Mouse (Mus musculus) C2C12 (cell line): ENCODE measurements around the gene Drg1. TPM values are rescaled to one million over a fixed set of nuclear protein-coding genes. Genes with fewer than 3 reads are reported as not detected.
"Not testable (repeated sequence)": the region's sequence is repeated elsewhere in the genome, so short reads cannot be mapped to it uniquely, and the experiment has no call there.

Experiments used
- H3K27me3 ChIP-seq: one replicate; pipeline ENCODE4 v1.6.1; 2011; ENCODE audit not compliant: control insufficient read depth, insufficient read depth, insufficient read length
- H3K36me3 ChIP-seq: one replicate; pipeline ENCODE4 v1.6.1; 2011; ENCODE audit not compliant: control insufficient read depth, insufficient read depth
- H3K4me3 ChIP-seq: one replicate; pipeline ENCODE4 v1.5.1; 2011; ENCODE audit warnings: mild to moderate bottlenecking, control low read depth; ENCODE audit not compliant: poor library complexity, insufficient read depth, severe bottlenecking
- H3K79me2 ChIP-seq: one replicate; pipeline ENCODE4 v1.6.1; 2011; ENCODE audit not compliant: control insufficient read depth, insufficient read depth
- H3K79me3 ChIP-seq: one replicate; pipeline ENCODE4 v1.6.1; 2011; ENCODE audit warnings: low read depth, control low read depth
- H3ac ChIP-seq: one replicate; pipeline ENCODE3; 2011; ENCODE audit warnings: low read depth; ENCODE audit not compliant: control insufficient read depth, insufficient read length
- polyA plus RNA-seq: library from polyadenylated mRNA; unstranded; fragments of >200 nt; fragmentation: generic; extraction: Trizol; gene quantifications from one replicate; pipeline ENCODE4 v1.2.1, GENCODE M21; 2012; ENCODE audit warnings: missing spikeins

The Drg1 gene
- polyA plus RNA-seq, 1 experiment: 136 TPM

GRCm38 (mm10) chr11:3146806-3147205 lies 119.4 kb downstream of the Drg1 start:
- not testable (repeated sequence) for H3K79me2 ChIP-seq, H3ac ChIP-seq, H3K36me3 ChIP-seq

GRCm38 (mm10) chr11:3145359-3146165 lies 120.7 kb downstream of the Drg1 start:
- not testable (repeated sequence) for H3K36me3 ChIP-seq, H3K79me2 ChIP-seq, H3K27me3 ChIP-seq, H3ac ChIP-seq, H3K79me3 ChIP-seq, H3K4me3 ChIP-seq

More at GRCm38 (mm10) chr11:3146806-3147205, 119.4 kb downstream of the Drg1 start:
- not testable (repeated sequence) for H3K79me3 ChIP-seq, H3K4me3 ChIP-seq, H3K27me3 ChIP-seq

GRCm38 (mm10) chr11:3143984-3144383 lies 122.2 kb downstream of the Drg1 start:
- H3K27me3 ChIP-seq, H3K79me2 ChIP-seq, H3ac ChIP-seq, H3K36me3 ChIP-seq, H3K4me3 ChIP-seq, H3K79me3 ChIP-seq: not testable (repeated sequence)

- not testable (repeated sequence) for H3K79me3 ChIP-seq, H3K79me2 ChIP-seq, H3K27me3 ChIP-seq, H3ac ChIP-seq, H3K4me3 ChIP-seq, H3K36me3 ChIP-seq
These were observed 123.8 kb downstream of the Drg1 start for GRCm38 (mm10) chr11:3142413-3142812.

GRCm38 (mm10) chr11:3140967-3141535 lies 125.2 kb downstream of the Drg1 start:
- not testable (repeated sequence) for H3K79me3 ChIP-seq, H3K27me3 ChIP-seq, H3K36me3 ChIP-seq, H3K79me2 ChIP-seq, H3ac ChIP-seq, H3K4me3 ChIP-seq

GRCm38 (mm10) chr11:3138323-3138722 lies 127.9 kb downstream of the Drg1 start:
- H3K79me3 ChIP-seq, H3ac ChIP-seq, H3K36me3 ChIP-seq, H3K27me3 ChIP-seq, H3K4me3 ChIP-seq, H3K79me2 ChIP-seq: not testable (repeated sequence)

Other genes with a start within 250 kb of the Drg1 start
- 3.4 TPM for gene Sfi1, start 73.0 kb downstream of the Drg1 start, polyA plus RNA-seq
- gene Eif4enif1, start 64.0 kb downstream of the Drg1 start, polyA plus RNA-seq: 28.9 TPM
- 29.6 TPM for gene Patz1, start 22.5 kb upstream of the Drg1 start, polyA plus RNA-seq
- gene Pik3ip1, start 64.0 kb upstream of the Drg1 start, polyA plus RNA-seq: 0.71 TPM
- gene Limk2, start 142.8 kb upstream of the Drg1 start, polyA plus RNA-seq: 21.6 TPM
- gene Rnf185, start 185.9 kb upstream of the Drg1 start, polyA plus RNA-seq: 18.9 TPM
- gene Pla2g3, start 221.9 kb upstream of the Drg1 start, polyA plus RNA-seq: 0.21 TPM
- gene Inpp5j, start 238.4 kb upstream of the Drg1 start, polyA plus RNA-seq: 0.09 TPM
- 77.0 TPM for gene Selenom, start 248.3 kb upstream of the Drg1 start, polyA plus RNA-seq